Mouse (Mus musculus): ENCODE measurements around the gene Zp1. TPM values are rescaled to one million over a fixed set of nuclear protein-coding genes. Genes with fewer than 3 reads are reported as not detected.

The Zp1 gene
- total and polyA plus RNA-seq, 3 experiments: 0.26 TPM; not detected in 2

GRCm38 (mm10) chr19:10905728-10906000, 14.8 kb downstream of the Zp1 start:
- H3K4me3 ChIP-seq (replicated peaks in 1 of 3; ENCODE audit: low read depth in 2 of 3, low read length in 2 of 3, poor library complexity in 1 of 3): no peak overlapping the region
- TF ChIP-seq MYC (IDR thresholded peaks at IDR 0.05; ENCODE audit: low read depth, low read length) (no peak), PAX5 (IDR thresholded peaks at IDR 0.05; ENCODE audit: low read length) (no peak), IRF4 (IDR thresholded peaks at IDR 0.05; ENCODE audit: low read depth, low read length) (no peak), ZKSCAN1 (IDR thresholded peaks at IDR 0.05; ENCODE audit: borderline replicate concordance, low read depth, low read length) (no peak), JUND (conservative IDR thresholded peaks at IDR 0.05; ENCODE audit: low read depth, low read length) (no peak), RAD21 (IDR thresholded peaks at IDR 0.05; ENCODE audit: low read depth, low read length) (no peak), GABPA (IDR thresholded peaks at IDR 0.05; ENCODE audit: insufficient replicate concordance, low read depth, low read length) (no peak), CTCF (conservative IDR thresholded peaks at IDR 0.05 in 1 of 2, IDR thresholded peaks at IDR 0.05 in 1 of 2; ENCODE audit: low read depth in 2 of 2, low read length in 2 of 2) (no peak), POLR2A (IDR thresholded peaks at IDR 0.05; ENCODE audit: low read depth, low read length) (no peak), NELFE (IDR thresholded peaks at IDR 0.05; ENCODE audit: low read depth, low read length) (no peak), ZMIZ1 (IDR thresholded peaks at IDR 0.05; ENCODE audit: low read depth, low read length) (no peak), TBP (conservative IDR thresholded peaks at IDR 0.05; ENCODE audit: low read depth, low read length) (no peak), RCOR1 (conservative IDR thresholded peaks at IDR 0.05; ENCODE audit: low read depth, low read length) (no peak)
- H3K9ac ChIP-seq (ENCODE audit: insufficient read depth, low read depth): no peak overlapping the region
- peaks cover 70 to 89% of the 10 kb centered on the region in 2 experiments for H3K36me3 ChIP-seq (replicated peaks in 1 of 2; ENCODE audit: control insufficient read depth in 1 of 2, insufficient read depth in 1 of 2, low read length in 1 of 2)
- in situ Hi-C loops (cut with MboI; ENCODE audit: low pct_ligation_motif_present, low pct_unique_long_range_greater_than_20kb, low sequenced_read_pairs) (no loop called here), dilution Hi-C loops (cut with MboI; ENCODE audit: extremely low pct_ligation_motif_present, extremely low pct_unique_long_range_greater_than_20kb, low sequenced_read_pairs) (no loop called here)
- H3K9me3 ChIP-seq (replicated peaks; ENCODE audit: low read length): no peaks in the 10 kb centered on the region
- H3K27me3 ChIP-seq (replicated peaks): no peaks in the 10 kb centered on the region
- no peaks in the 10 kb centered on the region for H3K4me1 ChIP-seq (ENCODE audit: control insufficient read depth in 1 of 2, insufficient read depth in 2 of 2)
- H3K79me2 ChIP-seq (replicated peaks; ENCODE audit: control insufficient read depth, extremely low read depth, insufficient read depth, poor library complexity, severe bottlenecking): no peaks in the 10 kb centered on the region
- no peak for DNase-seq (ENCODE audit: extremely low read depth)
- H3K4me2 ChIP-seq (ENCODE audit: insufficient read depth, low read depth, poor library complexity, severe bottlenecking): no peak overlapping the region
- H3K27ac ChIP-seq (ENCODE audit: insufficient read depth, low read depth): no peak overlapping the region

GRCm38 (mm10) chr19:10904927-10905727, 15.3 kb downstream of the Zp1 start:
- dilution Hi-C loops (cut with MboI; ENCODE audit: extremely low pct_ligation_motif_present, extremely low pct_unique_long_range_greater_than_20kb, low sequenced_read_pairs): no loop called here

More at GRCm38 (mm10) chr19:10904927-10905727, 15.3 kb downstream of the Zp1 start:
- in situ Hi-C loops (cut with MboI; ENCODE audit: low pct_ligation_motif_present, low pct_unique_long_range_greater_than_20kb, low sequenced_read_pairs): no loop called here
- Histone ChIP-seq H3K36me3 (replicated peaks in 1 of 2; ENCODE audit: control insufficient read depth in 1 of 2, insufficient read depth in 1 of 2, low read length in 1 of 2) (peaks cover 75 to 94% of the 10 kb centered on the region in 2 experiments), H3K4me1 (ENCODE audit: control insufficient read depth in 1 of 2, insufficient read depth in 2 of 2) (no peaks in the 10 kb centered on the region), H3K79me2 (replicated peaks; ENCODE audit: control insufficient read depth, extremely low read depth, insufficient read depth, poor library complexity, severe bottlenecking) (no peaks in the 10 kb centered on the region), H3K4me2 (ENCODE audit: insufficient read depth, low read depth, poor library complexity, severe bottlenecking) (no peak overlapping the region), H3K9ac (ENCODE audit: insufficient read depth, low read depth) (no peak overlapping the region), H3K27ac (ENCODE audit: insufficient read depth, low read depth) (no peak overlapping the region), H3K9me3 (replicated peaks; ENCODE audit: low read length) (no peaks in the 10 kb centered on the region), H3K27me3 (replicated peaks) (no peaks in the 10 kb centered on the region), H3K4me3 (replicated peaks in 1 of 3; ENCODE audit: low read depth in 2 of 3, low read length in 2 of 3, poor library complexity in 1 of 3) (no peak overlapping the region)
- DNase-seq (ENCODE audit: extremely low read depth): no peak
- TF ChIP-seq MEF2A (IDR thresholded peaks at IDR 0.05; ENCODE audit: borderline replicate concordance, low read depth, low read length) (no peak), CHD1 (IDR thresholded peaks at IDR 0.05; ENCODE audit: low read depth, low read length) (no peak), GABPA (IDR thresholded peaks at IDR 0.05; ENCODE audit: insufficient replicate concordance, low read depth, low read length) (no peak)
